Mouse (Mus musculus): ENCODE measurements around the gene Gpx3.

- TF ChIP-seq CTCF (IDR thresholded peaks at IDR 0.05; ENCODE audit: extremely low read depth, insufficient read depth, insufficient read length, insufficient replicate concordance) (no peak), POLR2A (IDR thresholded peaks at IDR 0.05; ENCODE audit: low read depth, low read length) (no peak)
Measured at GRCm38 (mm10) chr11:54868445-54868844, 33.8 kb upstream of the Gpx3 start.
